Mouse (Mus musculus) urinary bladder, adult 2 months (tissue): ENCODE results near the gene Abl1. TPM values are rescaled to one million over a fixed set of nuclear protein-coding genes. Genes with fewer than 3 reads are reported as not detected.

Experiments
- DNase-seq: peaks from one replicate; pipeline ENCODE4 v3.0.0; 2022; ENCODE audit warnings: low spot score
- polyA plus RNA-seq: library from polyadenylated mRNA; depleted of rRNA; stranded (reverse); fragments of >200 nt; gene quantifications from 2 replicates; pipeline ENCODE4 v1.2.3, GENCODE M21; 2012

Abl1 gene
- polyA plus RNA-seq, 1 experiment: 62.8 TPM

- DNase-seq: no peak
These were observed 57.6 kb downstream of the Abl1 start for GRCm38 (mm10) chr2:31745741-31746243.

DNA sequence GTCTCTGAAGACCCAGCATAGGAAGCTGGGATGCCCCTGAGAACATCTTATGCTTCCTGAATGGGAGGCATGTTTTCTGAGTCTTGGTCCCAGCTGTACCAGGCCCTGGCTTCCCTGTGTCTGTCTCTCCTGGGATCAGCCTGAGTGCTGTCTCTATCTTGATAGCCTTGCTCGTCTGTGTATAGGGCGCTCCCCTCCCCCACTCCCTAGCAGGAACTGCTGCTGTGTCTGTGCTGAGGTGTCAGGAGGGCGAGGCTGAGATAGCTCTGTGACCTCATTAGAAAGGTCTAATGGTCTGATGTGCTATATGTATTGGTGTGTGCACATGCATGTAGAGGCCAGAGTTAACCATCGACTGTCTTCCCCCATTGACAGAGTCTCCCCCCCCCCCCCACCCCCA is 58.7 kb downstream of the Abl1 start:
- no peak for DNase-seq

GRCm38 (mm10) chr2:31749046-31749709 is 61.0 kb downstream of the Abl1 start:
- DNase-seq: no peak

DNA sequence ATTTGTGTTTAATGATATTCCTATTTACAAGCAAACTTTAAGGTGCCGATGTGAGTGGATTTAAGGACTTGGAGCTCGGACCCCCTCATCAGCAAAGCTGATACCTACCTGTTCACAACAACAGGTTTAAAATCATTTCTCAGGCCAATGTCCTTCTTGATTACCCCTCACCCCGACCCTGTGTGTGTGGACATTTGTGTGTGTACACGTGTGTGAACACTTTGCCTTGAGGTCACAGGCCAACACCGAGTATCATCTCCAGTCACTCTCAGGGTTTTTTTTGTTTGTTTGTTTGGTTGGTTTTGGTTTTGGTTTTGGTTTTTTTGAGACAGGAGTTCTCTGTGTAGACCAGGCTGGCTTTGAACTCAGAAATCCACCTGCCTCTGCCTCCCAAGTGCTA is 62.0 kb downstream of the Abl1 start:
- no peak for DNase-seq

DNA sequence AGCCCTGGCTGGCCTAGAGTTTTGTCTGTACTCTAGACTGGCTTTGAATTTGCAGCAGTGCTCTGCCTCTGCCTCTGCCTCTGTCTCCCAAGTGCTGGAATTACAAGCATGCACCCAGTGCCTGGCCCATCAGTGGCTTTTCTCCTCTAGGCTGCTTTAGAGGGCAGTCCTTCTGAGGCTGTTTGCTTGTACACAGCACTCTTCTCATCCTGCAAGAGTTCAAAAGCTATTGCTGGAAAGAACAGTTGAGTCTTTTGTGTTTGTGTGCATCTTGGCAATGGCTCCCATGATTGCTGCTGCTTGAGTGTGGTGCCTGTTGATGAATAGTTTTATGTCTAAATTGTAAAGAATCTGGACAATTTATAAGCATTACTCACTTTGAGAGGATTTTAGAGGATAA is 69.3 kb downstream of the Abl1 start:
- no peak for DNase-seq

- no peak for DNase-seq
These were observed 70.8 kb downstream of the Abl1 start for GRCm38 (mm10) chr2:31758966-31759365.

DNA sequence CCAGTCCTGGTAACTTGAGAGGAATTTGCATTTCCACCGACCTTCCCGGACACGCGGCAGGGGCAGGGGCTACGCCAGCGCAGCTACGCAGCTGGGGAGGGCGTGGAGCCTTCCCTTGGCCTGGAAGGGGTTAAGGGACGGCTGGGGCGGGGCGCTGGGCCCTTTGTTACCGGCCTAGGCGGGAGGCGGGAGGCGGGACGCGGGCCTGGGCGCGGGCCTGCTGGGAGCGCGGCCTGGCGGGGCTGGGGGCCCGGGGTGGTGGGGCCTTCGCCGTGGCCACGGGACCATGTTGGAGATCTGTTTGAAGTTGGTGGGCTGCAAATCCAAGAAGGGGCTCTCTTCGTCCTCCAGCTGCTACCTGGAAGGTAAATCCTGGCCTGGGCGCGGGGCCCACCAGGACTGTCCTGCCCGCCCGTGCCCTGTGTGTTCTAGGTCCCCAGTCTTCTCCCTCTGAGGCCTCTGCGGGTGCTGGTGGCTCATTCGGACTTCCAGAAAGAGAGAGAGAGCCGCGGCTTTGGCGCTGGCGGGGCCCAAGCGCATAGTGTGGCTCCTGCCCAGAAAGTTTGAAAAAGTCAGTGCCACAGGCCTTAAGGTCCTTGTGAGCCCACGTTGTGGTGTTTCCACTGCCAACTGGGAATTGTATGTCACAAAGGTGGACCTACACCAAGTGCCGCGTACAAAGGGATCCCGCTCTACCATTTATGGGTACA is 71.7 kb downstream of the Abl1 start:
- peak; percentile 75 for DNase-seq

GRCm38 (mm10) chr2:31760486-31760885 is 72.3 kb downstream of the Abl1 start:
- DNase-seq: no peak

DNA sequence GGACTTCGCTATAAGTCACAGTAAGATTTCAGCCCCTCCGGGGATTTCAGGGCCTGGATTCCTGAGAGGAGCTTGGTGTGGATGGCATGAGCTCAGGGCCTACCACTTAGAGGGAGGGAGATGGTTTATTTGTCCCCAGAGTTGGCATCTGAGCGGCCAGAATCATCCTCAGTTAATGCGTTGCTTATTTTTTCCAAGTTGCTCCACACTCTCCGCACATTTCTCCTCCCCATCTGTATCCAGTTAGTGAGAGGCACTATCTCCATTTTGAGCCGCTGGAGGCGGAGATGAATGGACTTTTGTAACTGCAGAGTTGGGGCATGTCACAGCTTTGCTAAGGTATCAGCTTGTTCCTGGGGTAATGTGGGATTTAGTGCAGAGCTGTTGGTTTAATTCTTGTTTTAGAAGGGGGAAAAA is 72.9 kb downstream of the Abl1 start:
- DNase-seq: no peak

GRCm38 (mm10) chr2:31761585-31761984 is 73.4 kb downstream of the Abl1 start:
- no peak for DNase-seq

GRCm38 (mm10) chr2:31762155-31762554 is 74.0 kb downstream of the Abl1 start:
- DNase-seq: no peak

DNA sequence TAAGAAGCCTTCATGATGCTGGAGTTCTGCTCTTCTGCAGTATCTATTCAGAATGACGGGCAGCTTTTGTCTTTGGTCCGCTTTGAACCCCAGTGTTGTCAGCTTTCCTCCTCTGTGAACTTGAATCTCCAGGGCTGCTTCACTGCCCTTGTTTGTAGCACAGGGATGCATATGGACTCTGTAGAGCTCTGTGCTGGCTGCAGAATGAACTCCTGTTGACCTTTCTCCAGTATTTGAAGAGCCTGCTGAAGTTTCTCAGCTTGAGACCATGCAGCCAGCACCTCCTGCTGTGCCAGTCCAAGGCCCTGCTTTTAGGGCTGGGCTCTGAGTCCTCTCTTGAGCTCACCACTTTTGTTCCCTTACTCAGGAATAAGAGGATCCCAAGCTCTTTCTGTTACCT is 74.7 kb downstream of the Abl1 start:
- no peak for DNase-seq

DNA sequence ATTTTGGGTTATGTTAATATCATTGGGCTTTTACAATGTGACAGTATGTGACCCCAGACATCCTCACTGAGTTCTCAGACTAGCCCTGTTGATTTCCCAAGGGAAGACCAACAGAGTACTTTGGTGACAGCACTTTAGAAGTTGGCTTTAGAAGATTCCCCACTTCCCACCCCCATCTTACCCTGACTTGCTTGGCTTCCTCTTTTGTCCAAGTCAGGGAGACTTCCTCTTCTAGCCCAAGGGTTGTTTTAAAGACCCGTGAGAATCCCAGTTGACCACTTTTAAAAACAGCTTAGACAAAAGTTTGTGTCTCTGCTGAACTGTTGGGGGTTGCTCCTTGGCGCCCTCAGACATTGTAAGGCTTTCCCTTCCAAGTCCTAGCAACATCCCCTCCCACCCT is 75.1 kb downstream of the Abl1 start:
- DNase-seq: no peak

GRCm38 (mm10) chr2:31767104-31767503 is 78.9 kb downstream of the Abl1 start:
- no peak for DNase-seq

DNA sequence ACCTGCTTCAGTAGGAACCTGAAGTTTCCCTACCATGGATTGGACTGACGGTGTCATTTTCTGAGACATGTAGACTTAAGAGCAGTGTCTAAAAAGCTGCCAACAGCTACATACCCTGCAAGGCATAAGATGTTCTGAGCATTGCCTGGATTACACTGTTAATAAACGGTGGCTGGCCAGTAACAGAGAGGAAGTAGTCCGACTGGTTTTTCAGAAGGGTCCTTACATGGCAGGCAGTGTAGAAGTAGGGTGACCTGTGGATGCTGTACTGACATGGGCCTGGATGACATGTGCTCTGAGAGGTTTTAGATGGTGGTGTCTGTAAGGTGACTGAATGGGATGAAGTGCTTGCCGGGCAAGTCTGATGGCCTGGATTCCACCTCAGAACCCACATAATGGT is 79.6 kb downstream of the Abl1 start:
- DNase-seq: no peak

DNA sequence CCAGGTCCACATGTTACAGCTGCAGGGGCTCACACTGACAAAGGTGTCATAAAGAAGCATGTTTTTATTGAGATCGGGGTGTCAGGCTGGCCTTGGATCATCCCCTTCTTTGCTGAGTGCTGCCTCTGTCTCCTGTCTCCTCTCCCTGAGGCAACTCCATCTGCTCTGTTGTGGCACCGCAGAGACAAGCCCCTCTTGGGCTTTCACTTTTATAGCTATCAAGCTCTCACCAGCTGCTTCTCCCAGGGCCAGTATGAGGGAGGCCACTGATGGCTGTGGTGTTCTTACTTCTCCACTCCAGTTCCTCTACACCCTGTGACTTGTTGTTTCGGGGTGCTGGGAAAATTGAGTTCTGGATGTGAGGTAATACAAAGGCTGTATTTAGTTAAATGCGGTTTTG is 80.9 kb downstream of the Abl1 start:
- no peak for DNase-seq

DNA sequence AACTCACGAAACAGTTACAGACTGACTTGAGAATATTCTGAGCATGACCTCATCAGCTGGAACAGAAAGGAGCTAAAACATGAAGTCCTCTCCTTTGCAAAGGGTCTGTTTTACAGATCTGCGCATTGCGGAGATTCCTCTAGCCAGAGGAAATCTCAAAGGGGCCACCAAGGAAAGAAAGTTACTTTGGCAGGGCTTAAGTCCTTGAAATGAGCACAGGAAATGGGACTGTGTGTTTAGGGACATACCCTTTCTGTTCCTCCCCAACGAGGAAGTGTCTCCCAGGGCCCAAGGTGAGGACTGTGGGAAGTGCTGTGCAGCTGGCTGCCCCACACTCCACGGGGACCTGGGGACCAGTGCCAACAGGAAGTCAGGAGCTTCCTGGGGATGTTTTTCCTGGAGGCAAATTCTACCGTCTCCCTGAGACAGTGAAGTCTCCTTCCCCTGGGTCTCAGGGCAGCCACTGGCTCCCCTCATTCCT is 81.5 kb downstream of the Abl1 start:
- no peak for DNase-seq

- no peak for DNase-seq
These were observed 82.7 kb downstream of the Abl1 start for GRCm38 (mm10) chr2:31770781-31771441.

GRCm38 (mm10) chr2:31776479-31776878 is 88.3 kb downstream of the Abl1 start:
- no peak for DNase-seq

DNA sequence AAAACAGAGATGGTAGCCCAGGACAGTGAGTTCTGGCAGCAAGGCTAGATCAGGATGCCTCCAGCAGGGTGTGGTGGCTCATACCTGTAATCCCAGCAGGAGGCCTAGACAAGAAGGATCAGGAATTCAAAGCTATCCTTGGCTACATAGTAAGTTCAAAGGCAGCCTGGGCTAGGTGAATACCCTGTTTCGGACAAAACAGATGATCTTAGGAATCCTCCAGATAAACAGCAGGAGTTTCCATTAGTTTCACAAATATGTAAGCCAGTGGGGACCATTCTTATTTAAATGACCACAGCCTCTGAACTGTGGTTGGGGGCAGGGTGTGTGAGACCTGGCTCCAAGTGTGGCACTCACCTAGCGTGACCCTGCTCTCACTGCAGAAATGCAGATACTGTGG is 91.1 kb downstream of the Abl1 start:
- DNase-seq: no peak

DNA sequence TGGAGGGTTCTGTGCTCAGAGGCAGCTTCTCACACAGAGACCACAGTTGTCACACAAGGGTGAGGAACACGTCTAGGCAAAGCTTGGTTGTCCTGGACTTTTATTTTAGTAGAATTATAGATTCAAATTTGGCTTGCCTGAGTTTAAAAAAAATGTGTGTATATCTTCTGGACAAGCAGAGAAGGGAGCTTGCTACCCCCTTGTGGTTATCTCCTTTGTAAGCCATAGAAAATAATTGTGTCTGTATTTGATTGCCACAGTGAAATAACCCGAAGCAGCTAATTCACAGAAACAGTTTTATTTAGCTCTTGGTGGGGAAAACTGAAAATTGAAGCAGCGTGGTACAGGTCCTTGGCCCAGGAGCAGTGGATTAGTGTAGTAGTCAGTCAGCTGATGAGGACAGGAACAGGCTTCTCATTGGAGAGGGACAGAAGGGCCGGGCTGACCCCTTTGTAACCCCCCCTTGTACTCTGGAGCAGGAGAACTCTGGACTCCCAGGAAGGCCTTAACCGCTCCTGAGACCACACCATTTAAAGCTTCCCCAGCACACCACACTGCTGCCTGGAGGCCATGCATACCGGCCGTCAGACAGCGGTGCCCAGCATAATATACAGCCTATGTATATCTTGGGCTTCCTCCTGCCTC is 94.9 kb downstream of the Abl1 start:
- DNase-seq: no peak

DNA sequence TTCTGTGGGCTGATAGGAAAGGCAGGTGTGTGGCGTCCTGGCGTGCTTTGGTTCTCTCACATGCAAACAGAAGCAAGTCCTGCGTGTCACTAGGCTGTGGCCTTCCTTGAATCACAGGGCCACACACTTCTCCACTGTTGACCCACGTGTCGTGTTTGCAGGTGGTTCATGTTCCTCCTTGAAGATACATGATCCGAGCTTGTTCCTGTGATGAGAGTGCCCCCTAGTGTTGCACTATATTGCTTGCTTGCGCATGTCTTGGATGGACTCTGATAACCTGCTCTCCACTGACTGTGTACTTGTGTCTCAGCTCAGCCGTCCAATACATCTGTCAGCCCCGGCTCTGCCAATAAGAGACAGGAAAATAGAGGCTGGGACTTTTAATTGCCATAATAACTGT is 96.9 kb downstream of the Abl1 start:
- no peak for DNase-seq
